In genomic region chr19:4697721-4698120, GRCm38 (mm10) we compare ENCODE assay signal across 8 mouse cellular contexts. TPM values are rescaled to one million over a fixed set of nuclear protein-coding genes. Genes with fewer than 3 reads are reported as not detected.
DNase-seq lines count a peak whose midpoint lies in the region; ATAC-seq and TF ChIP-seq lines count a peak whose summit lies in the region.

No protein-coding gene starts in this region.

- 31% methylated on average over 9 of the region's 9 CpGs for WGBS in cerebellum, adult 2 months
- 73% methylated on average over 9 of the region's 9 CpGs for WGBS in limb, embryonic 15.5 days
- 75% methylated on average over 9 of the region's 9 CpGs for WGBS in stomach, embryonic 16.5 days

- H3K9me3 ChIP-seq in megakaryocyte, embryonic 14.5 days, result peaks cover 9% of the 10 kb centered on the region
- no peaks in the 10 kb centered on the region for H3K9me3 ChIP-seq in limb, embryonic 15.5 days
- no peaks in the 10 kb centered on the region for H3K9me3 ChIP-seq in stomach, embryonic 16.5 days (replicated peaks; ENCODE audit: control insufficient read depth, low read length)

- TF ChIP-seq CTCF in cerebellum, adult 2 months (IDR thresholded peaks at IDR 0.05; ENCODE audit: borderline replicate concordance, insufficient read depth, low read depth, low read length), result no peak

- H3K36me3 ChIP-seq in megakaryocyte, embryonic 14.5 days (replicated peaks; ENCODE audit: low read length), result no peaks in the 10 kb centered on the region
- H3K36me3 ChIP-seq in limb, embryonic 15.5 days, result no peaks in the 10 kb centered on the region
- no peaks in the 10 kb centered on the region for H3K36me3 ChIP-seq in stomach, embryonic 16.5 days (ENCODE audit: control insufficient read depth, insufficient read depth, low read length)

- no peak overlapping the region for H3K9ac ChIP-seq in limb, embryonic 15.5 days
- peak overlapping the region; percentile 72; the same call in 1 of the 2 replicates for H3K9ac ChIP-seq in stomach, embryonic 16.5 days (ENCODE audit: low read length)

- DNase-seq in cerebellum, adult 2 months, result peak in 1 of 2 experiments; percentile 50
- no peak for DNase-seq in cerebellum, postnatal 25 days
- DNase-seq in gastrocnemius, adult 18-20 months (ENCODE audit: low spot score), result no peak
- no peak for DNase-seq in layer of hippocampus, postnatal 10 days (ENCODE audit: low spot score in 2 of 2)

- H3K4me3 ChIP-seq in cerebellum, adult 2 months (replicated peaks; ENCODE audit: insufficient read depth, low read depth, low read length), result peak overlapping the region; percentile 51
- H3K4me3 ChIP-seq in megakaryocyte, embryonic 14.5 days (replicated peaks), result peak overlapping the region; percentile 87
- peak overlapping the region; percentile 54 for H3K4me3 ChIP-seq in limb, embryonic 15.5 days
- peak overlapping the region; percentile 62 for H3K4me3 ChIP-seq in stomach, embryonic 16.5 days (replicated peaks; ENCODE audit: low read length)

- peak overlapping the region; percentile 95 for H3K27ac ChIP-seq in cerebellum, adult 2 months (ENCODE audit: insufficient read depth, low read length)
- H3K27ac ChIP-seq in limb, embryonic 15.5 days, result no peak overlapping the region
- no peak overlapping the region for H3K27ac ChIP-seq in stomach, embryonic 16.5 days (ENCODE audit: low read length)

- ATAC-seq in megakaryocyte, adult 5-6 weeks (ENCODE audit: poor library complexity, severe bottlenecking), result no peak
- ATAC-seq in limb, embryonic 15.5 days (ENCODE audit: insufficient number of reproducible peaks, low FRiP score, low TSS enrichment, low read depth), result no peak
- ATAC-seq in stomach, embryonic 16.5 days (ENCODE audit: insufficient read depth, low FRiP score), result no peak

- no peak for TF ChIP-seq POLR2A in cerebellum, adult 2 months (IDR thresholded peaks at IDR 0.05; ENCODE audit: borderline replicate concordance, insufficient read depth, low read length)

- peaks cover 26% of the 10 kb centered on the region for H3K4me1 ChIP-seq in cerebellum, adult 2 months (ENCODE audit: control insufficient read depth, insufficient read depth, low read length)
- H3K4me1 ChIP-seq in megakaryocyte, embryonic 14.5 days, result peaks cover 14% of the 10 kb centered on the region
- peaks cover 14% of the 10 kb centered on the region for H3K4me1 ChIP-seq in limb, embryonic 15.5 days
- 0 out of 2 replicates have a peak, but pooled peaks cover 7% of the 10 kb centered on the region for H3K4me1 ChIP-seq in stomach, embryonic 16.5 days (ENCODE audit: control insufficient read depth, insufficient read depth, low read length)

- peak overlapping the region; percentile 87 for H3K4me2 ChIP-seq in limb, embryonic 15.5 days
- peak overlapping the region; percentile 80 for H3K4me2 ChIP-seq in stomach, embryonic 16.5 days (ENCODE audit: low read depth, low read length)

- H3K27me3 ChIP-seq in cerebellum, adult 2 months (ENCODE audit: control insufficient read depth, insufficient read depth, low read length), result no peaks in the 10 kb centered on the region
- peaks cover 70% of the 10 kb centered on the region for H3K27me3 ChIP-seq in megakaryocyte, embryonic 14.5 days (replicated peaks)
- H3K27me3 ChIP-seq in limb, embryonic 15.5 days, result peaks cover 47% of the 10 kb centered on the region
- peaks cover 17% of the 10 kb centered on the region for H3K27me3 ChIP-seq in stomach, embryonic 16.5 days (ENCODE audit: control insufficient read depth, insufficient read depth, low read length)

RNA-seq across cellular contexts. Expression of gene Gm960, which starts 0.7 kb away (rescaled TPM):
- polyA plus RNA-seq in cerebellum, adult 2 months (2012; rRNA removed), result 4.6 and 5.4 TPM in 2 replicates
- polyA plus RNA-seq in megakaryocyte, embryonic 14.5 days (2012; ENCODE audit: insufficient read depth, low replicate concordance), result 16.2 TPM in 1 of 2 replicates, not detected in the other
- total RNA-seq in megakaryocyte, adult 5-6 weeks (2015), result not detected in 2 replicates
- not detected in 2 replicates for total RNA-seq in megakaryocyte, adult 5-6 weeks (2017)
- polyA plus RNA-seq in limb, embryonic 15.5 days (2015; fragmentation: Nextera tagmentation; extraction: Ambion mirVana), result 2.9 and 4.0 TPM in 2 replicates
- 1.2 and 3.0 TPM in 2 replicates for polyA plus RNA-seq in stomach, embryonic 16.5 days (2015; fragmentation: Nextera tagmentation; extraction: Ambion mirVana)
- under 1 TPM in 1 of 2 experiments, not detected in 1; 0.31 TPM for total RNA-seq in gastrocnemius, adult 18-20 months (2021)
- 1 to 10 TPM; 2.1 to 2.3 TPM for total RNA-seq in layer of hippocampus, postnatal 10 days (2021)

RNA-seq across cellular contexts. Expression of gene Sptbn2, which starts 13.2 kb away (rescaled TPM):
- polyA plus RNA-seq in cerebellum, adult 2 months (2012; rRNA removed), result 132 and 147 TPM in 2 replicates
- 0.39 TPM in 1 of 2 replicates, not detected in the other for polyA plus RNA-seq in megakaryocyte, embryonic 14.5 days (2012; ENCODE audit: insufficient read depth, low replicate concordance)
- total RNA-seq in megakaryocyte, adult 5-6 weeks (2015), result not detected in 2 replicates
- total RNA-seq in megakaryocyte, adult 5-6 weeks (2017), result not detected in 2 replicates
- polyA plus RNA-seq in limb, embryonic 15.5 days (2015; fragmentation: Nextera tagmentation; extraction: Ambion mirVana), result 5.5 TPM in 2 replicates
- 4.7 and 5.5 TPM in 2 replicates for polyA plus RNA-seq in stomach, embryonic 16.5 days (2015; fragmentation: Nextera tagmentation; extraction: Ambion mirVana)
- under 1 TPM; 0.02 to 0.07 TPM for total RNA-seq in gastrocnemius, adult 18-20 months (2021)
- total RNA-seq in layer of hippocampus, postnatal 10 days (2021), result 100 to 1,000 TPM; 545 to 601 TPM

RNA-seq across cellular contexts. Expression of gene Rbm4b, which starts 58.6 kb away (rescaled TPM):
- 29.8 and 30.5 TPM in 2 replicates for polyA plus RNA-seq in cerebellum, adult 2 months (2012; rRNA removed)
- polyA plus RNA-seq in megakaryocyte, embryonic 14.5 days (2012; ENCODE audit: insufficient read depth, low replicate concordance), result 0.94 and 2.1 TPM in 2 replicates
- total RNA-seq in megakaryocyte, adult 5-6 weeks (2015), result 13.3 and 14.9 TPM in 2 replicates
- total RNA-seq in megakaryocyte, adult 5-6 weeks (2017), result 10.8 and 14.2 TPM in 2 replicates
- 56.3 and 56.9 TPM in 2 replicates for polyA plus RNA-seq in limb, embryonic 15.5 days (2015; fragmentation: Nextera tagmentation; extraction: Ambion mirVana)
- 50.3 and 54.8 TPM in 2 replicates for polyA plus RNA-seq in stomach, embryonic 16.5 days (2015; fragmentation: Nextera tagmentation; extraction: Ambion mirVana)
- total RNA-seq in gastrocnemius, adult 18-20 months (2021), result 1 to 10 TPM; 2.3 to 2.7 TPM
- 10 to 100 TPM; 16.6 to 16.8 TPM for total RNA-seq in layer of hippocampus, postnatal 10 days (2021)

Comparison
In these comparisons a context has a peak if more than half of its experiments do, and no peak if none do; other contexts are left out.
1. RNA of gene Sptbn2, which starts 13.2 kb away (polyA plus RNA-seq): 132 to 147 TPM in cerebellum, adult 2 months; 5.5 TPM in limb, embryonic 15.5 days, 4.7 to 5.5 TPM in stomach, embryonic 16.5 days and 0.39 TPM in megakaryocyte, embryonic 14.5 days; every median in the first group is over 10 times any median in the second.
2. RNA of gene Rbm4b, which starts 58.6 kb away (polyA plus RNA-seq): 56.3 to 56.9 TPM in limb, embryonic 15.5 days, 50.3 to 54.8 TPM in stomach, embryonic 16.5 days and 29.8 to 30.5 TPM in cerebellum, adult 2 months; 0.94 to 2.1 TPM in megakaryocyte, embryonic 14.5 days; every median in the first group is over 10 times any median in the second.
3. Peak in every context shown above with its lines, with median percentiles within 50 percentile points of each other: H3K4me3 ChIP-seq.